Mouse (Mus musculus) spleen, embryonic (tissue): Measurements from ENCODE around the gene Dntt.

Source experiments
- CTCF ChIA-PET: fragments of 350-600 bp; sonication (Branson Sonifier 250); formaldehyde crosslinking; loops from one replicate; lab custom pipeline; 2022; lab: Charles Lee

Dntt gene

GRCm38 (mm10) chr19:41007733-41008132, 21.3 kb upstream of the Dntt start:
- CTCF ChIA-PET = interaction anchor here (0.6 kb wide), 1 partner anchor 21 kb away, joined by 12 read pairs; no protein-coding TSS in a partner anchor

GRCm38 (mm10) chr19:41008674-41009395, 20.2 kb upstream of the Dntt start:
- CTCF ChIA-PET = interaction anchor here (0.6 kb wide), 2 partner anchors 49 to 80 kb away, joined by 3 read pairs; no protein-coding TSS in a partner anchor

DNA sequence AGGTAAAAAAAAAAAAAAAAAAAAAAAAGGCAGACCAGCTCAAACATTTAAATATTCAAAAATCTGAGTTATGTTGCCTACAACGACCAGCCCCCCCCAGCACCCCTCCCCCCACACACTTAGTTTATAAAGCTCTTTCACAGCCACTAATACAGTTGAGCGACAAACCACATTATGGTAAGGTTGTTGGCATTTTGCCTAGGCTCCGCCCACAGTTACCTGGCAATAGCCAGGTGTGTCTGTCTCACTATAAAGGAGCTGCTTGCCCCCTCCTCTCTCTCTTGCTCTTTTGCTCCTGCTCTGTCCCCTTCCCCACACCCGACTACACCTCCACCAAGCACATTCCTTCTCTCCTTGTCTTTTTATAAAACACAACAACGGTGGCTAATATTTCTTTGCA, 17.4 kb upstream of the Dntt start:
- CTCF ChIA-PET = interaction anchor here (0.5 to 1.0 kb wide), 4 partner anchors 12 to 897 kb away, joined by 3 to 6 read pairs (median 6); no protein-coding TSS in a partner anchor

- CTCF ChIA-PET = interaction anchor here (0.6 to 1.1 kb wide), 7 partner anchors 14 to 235 kb away, joined by 3 to 7 read pairs (median 3); no protein-coding TSS in a partner anchor
These were observed 15.5 kb upstream of the Dntt start for GRCm38 (mm10) chr19:41013591-41013990.

DNA sequence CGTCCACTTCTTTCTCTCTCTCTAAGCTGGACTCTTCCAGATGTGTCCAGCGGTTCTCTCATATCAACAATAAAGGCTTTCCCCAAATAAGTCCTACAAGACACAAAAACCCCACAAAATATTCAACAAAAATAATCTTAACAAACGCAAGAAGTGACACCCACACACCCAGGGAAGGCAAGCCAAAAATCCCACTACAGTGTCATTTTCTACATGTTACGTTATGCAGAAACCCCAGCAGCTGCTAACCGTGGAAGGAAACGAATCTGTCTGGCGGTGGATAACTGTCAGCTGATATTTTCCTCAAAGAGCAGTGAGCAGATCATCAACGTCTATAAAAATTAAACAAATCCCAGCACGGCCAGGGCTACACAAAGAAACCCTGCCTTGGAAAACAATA, 15.1 kb upstream of the Dntt start:
- CTCF ChIA-PET = interaction anchor here (0.7 to 1.1 kb wide), 4 partner anchors 15 to 222 kb away, joined by 3 to 7 read pairs (median 4); no protein-coding TSS in a partner anchor

DNA sequence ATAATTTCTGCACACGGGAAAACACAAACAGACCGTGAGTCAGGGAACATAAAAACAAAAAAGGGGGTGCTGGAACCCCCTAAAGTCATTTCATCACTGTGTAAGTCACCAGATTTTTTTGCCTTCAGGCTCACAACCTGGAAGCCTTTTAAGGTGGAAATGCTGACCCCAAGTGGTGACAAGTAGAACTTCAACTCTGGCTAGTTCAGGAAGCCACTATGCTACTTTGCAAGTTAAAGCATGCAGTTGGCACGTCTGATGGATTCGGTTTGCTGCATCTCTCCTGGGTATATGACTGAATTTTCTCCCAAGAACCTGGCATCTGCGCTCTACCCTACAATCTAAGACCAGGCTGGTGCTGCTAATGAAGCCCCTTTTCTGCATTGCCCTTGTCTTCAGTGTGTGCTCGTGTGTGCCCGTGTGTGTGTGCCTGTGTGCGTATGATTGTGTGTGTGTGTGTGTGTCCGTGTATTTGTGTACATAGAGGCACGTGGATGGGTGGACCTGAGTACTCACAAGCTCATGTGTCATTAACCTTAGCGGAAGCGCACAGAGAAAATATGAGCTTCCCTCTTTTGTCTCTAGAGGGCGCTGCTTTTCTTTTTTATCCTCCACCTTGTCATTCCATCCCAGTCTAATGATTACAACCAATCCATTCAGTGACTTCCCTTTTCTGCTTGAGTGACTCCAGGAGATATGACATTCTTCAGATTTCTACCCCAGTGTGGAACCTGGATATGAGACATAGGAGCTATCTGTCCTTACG, 12.9 kb upstream of the Dntt start:
- CTCF ChIA-PET = interaction anchor here (0.5 to 1.6 kb wide), 5 partner anchors 16 to 107 kb away, joined by 3 to 9 read pairs (median 6); no protein-coding TSS in a partner anchor

- CTCF ChIA-PET = interaction anchor here (0.7 to 0.9 kb wide), 2 partner anchors 46 to 81 kb away, joined by 3 to 4 read pairs; no protein-coding TSS in a partner anchor
These were observed 9.9 kb upstream of the Dntt start for GRCm38 (mm10) chr19:41019164-41019675.

- CTCF ChIA-PET = no interaction called here
These were observed 8.5 kb upstream of the Dntt start for GRCm38 (mm10) chr19:41020537-41020936.

- CTCF ChIA-PET = no interaction called here
These were observed 6.8 kb upstream of the Dntt start for GRCm38 (mm10) chr19:41022244-41022643.

DNA sequence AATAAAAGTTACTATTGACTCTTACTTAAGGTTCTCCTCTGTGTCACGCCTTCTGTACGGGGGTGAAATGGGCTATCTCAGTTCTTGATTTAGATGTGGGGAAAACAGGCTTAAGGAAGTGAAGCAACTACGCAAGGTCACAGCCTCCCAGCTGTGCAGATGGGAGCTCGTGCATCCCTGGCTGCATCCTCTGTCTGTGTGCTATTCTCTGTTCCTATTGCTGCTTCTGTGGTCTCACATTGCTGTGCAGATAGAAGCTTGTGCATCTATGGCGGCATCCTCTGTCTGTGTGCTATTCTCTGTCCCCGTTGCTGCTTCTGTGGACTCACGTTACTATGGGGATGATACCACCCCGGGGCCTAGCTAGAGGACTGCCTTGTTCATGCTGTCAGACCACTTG, 2.5 kb upstream of the Dntt start:
- CTCF ChIA-PET = no interaction called here

DNA sequence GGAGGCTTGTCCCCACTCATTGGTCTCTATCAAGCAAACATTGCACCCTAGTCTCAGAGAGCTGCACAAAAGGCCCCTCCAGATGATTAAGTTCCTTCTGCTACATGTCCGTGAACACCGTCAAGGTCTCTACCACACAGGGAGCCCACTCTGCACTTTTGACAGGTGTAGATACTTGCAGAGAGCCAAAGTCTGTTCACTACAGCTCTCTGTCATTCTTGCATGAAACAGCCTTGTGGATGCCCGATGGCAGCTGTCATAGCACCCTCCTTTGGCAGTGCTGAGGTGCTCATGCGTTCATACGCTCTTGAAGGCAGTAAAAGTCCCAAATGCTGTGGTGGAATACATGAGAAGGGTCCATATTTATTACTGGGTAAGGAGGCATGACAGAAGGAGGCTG, 2.1 kb upstream of the Dntt start:
- CTCF ChIA-PET = no interaction called here

GRCm38 (mm10) chr19:41027601-41028000, 1.5 kb upstream of the Dntt start:
- CTCF ChIA-PET = no interaction called here

DNA sequence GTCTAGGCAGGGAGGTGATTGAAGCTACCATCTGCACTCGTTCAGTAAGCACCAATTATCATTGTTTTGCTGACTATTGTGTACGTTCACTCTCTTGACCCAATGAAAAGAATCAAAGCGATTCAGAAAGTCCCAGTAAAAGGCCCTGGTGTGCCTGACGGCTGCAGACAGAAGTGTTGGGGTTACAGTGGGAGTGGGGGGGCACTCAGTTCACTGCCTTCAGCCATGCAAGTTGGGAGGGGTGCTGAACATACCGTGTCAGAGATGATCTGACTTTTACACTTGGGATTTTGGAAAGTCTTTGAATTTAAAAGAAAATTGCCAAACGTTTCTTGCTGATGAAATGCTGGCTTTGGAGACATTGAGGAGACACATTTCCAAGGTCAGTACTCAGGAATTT, 1.1 kb downstream of the Dntt start:
- CTCF ChIA-PET = no interaction called here

GRCm38 (mm10) chr19:41031009-41031408, 1.9 kb downstream of the Dntt start:
- CTCF ChIA-PET = no interaction called here

DNA sequence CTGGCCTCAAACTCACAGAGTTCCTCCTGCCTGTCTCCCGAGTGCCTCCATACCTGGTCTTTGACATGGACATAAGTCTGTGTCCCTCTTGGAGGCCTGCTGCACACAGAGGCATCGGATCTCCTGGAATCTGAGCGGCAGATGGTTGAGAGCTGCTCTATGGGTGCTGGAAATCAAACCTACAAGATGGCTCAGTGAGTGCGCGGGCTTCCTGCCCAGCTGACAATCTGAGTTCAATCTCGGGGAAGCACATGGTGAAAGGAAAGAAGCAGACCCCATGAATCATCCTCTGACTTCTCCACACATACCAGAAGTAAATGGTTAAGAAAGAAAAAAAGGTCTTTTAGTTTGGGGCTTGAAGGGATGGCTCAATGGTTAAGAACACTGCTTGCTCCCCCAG, 2.8 kb downstream of the Dntt start:
- CTCF ChIA-PET = no interaction called here

DNA sequence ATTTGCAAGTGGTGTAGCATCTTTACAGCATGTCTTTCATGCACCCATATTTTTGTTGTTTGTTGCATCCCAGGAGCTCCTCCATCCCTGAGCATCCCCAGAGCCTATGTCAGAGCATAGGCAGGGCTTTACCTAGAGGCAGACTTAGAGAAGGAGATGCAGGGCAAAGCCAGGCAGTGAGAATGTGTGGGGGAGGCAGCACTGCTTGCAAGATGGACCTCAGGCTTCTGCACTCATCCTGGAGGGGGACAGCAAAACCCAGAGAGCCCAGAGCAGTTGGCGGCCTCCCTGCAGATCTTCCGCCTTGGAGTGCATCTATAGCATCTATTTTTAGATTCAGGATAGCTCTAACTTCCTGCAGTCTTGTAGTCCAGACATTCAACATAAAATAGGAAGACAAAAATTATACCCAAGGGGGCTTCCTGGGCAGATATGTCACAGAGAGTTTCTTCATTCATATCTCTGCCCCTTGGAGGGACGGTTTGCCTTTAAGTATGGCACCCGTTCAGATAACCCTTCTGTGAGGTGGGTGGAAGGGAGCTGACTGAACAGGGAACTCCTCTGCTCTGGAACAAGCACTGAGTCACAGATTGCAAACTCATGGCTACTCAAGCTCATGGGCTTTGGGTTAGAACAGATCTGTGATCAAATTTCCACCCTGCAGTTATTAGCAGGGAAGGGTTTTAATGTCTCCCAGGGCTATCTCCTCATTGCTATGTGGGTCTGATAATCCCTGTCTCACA, 6.9 kb downstream of the Dntt start:
- CTCF ChIA-PET = no interaction called here

DNA sequence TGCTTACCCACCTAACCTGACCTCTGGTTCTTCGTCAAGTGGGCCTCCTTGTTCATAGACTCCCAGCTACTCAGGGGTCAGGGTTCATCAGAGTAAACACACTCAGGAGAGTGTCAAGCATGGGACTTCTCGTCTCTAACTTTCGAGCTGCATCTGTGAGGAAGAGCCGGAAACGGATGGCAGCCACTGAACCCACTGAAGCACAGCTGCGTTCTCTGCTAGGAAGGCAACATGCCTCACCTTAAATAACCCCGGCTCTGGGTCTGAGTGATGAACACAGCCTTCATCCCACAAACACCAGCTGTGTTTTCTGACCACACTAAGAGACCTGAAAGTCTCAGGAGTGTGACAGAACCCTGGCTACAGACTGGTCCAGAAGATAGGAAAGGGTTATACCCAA, 10.0 kb downstream of the Dntt start:
- CTCF ChIA-PET = no interaction called here

DNA sequence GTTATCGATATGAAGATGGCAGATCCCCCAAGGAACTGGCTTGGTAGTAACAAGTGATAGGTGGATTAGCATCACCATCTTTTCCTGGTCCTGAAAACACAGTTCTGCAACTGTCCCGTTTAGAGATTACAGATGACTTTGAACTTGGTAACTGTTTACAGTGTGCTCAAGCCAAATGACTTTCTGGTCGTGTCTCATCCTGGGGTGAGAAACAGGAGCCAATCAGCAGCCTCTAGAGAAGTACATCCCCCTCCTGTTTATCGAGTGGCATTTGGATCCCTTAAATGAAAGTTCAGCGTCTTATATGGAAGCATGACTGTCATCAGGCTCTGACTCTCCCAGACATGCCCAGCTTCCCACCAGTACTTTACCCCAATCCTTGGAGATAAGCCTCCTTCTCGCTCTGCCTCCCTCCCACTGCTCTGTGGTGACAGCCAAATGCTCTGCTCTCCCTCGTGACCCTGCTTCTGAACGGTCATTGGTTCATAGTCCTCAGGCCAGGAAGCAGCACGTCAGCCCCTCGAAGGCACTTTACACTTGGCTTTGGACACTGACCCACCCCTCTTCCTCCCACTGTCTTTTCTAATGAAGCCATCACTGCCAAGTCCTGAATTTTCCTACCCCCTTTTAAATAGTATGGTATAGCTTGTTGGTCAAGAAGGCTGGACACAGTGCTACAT, 16.2 kb downstream of the Dntt start:
- CTCF ChIA-PET = no interaction called here

- CTCF ChIA-PET = interaction anchor here (0.6 kb wide), 2 partner anchors 54 to 703 kb away, joined by 3 to 7 read pairs; no protein-coding TSS in a partner anchor
These were observed 18.5 kb downstream of the Dntt start for GRCm38 (mm10) chr19:41047437-41048186.

- CTCF ChIA-PET = no interaction called here
These were observed 19.1 kb downstream of the Dntt start for GRCm38 (mm10) chr19:41048187-41048559.
